Mouse (Mus musculus) liver, adult (tissue): Measurements from ENCODE around the gene Ctnna3.

Source experiments
- GATA4 ChIP-seq: IDR thresholded peaks from 2 replicates; pipeline ENCODE4 v1.6.1; 2014; ENCODE audit warnings: mild to moderate bottlenecking, low read length; ENCODE audit not compliant: insufficient replicate concordance

Ctnna3 gene

GRCm38 (mm10) chr10:64736616-64737015 is 1306.7 kb downstream of the Ctnna3 start:
- no peak for TF ChIP-seq GATA4

- no peak for TF ChIP-seq GATA4
These were observed 1318.8 kb downstream of the Ctnna3 start for GRCm38 (mm10) chr10:64748651-64749050.

- no peak for TF ChIP-seq GATA4
These were observed 1320.9 kb downstream of the Ctnna3 start for GRCm38 (mm10) chr10:64750791-64751190.

DNA sequence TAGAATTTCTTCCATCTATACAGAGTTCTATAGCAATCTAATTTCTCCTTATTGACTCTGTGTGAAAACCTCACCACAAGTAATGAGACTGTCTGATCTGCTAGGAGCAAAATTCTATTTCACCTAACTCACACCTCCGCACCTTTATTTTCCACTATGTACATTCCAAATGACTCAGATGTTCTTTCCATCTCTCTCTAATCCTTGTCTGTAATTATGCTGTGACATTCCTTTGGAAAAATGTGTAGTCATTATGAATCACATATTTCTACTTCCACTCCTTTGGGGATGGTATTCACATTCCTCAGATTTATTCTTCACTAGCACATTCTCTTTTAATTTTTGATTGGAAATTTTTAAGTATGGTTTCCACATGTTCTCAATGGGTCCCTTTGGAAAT is 1406.4 kb downstream of the Ctnna3 start:
- no peak for TF ChIP-seq GATA4

- TF ChIP-seq GATA4, result no peak
These were observed 1431.5 kb downstream of the Ctnna3 start for GRCm38 (mm10) chr10:64861439-64861838.

GRCm38 (mm10) chr10:64870888-64871287 is 1441.0 kb downstream of the Ctnna3 start:
- no peak for TF ChIP-seq GATA4

DNA sequence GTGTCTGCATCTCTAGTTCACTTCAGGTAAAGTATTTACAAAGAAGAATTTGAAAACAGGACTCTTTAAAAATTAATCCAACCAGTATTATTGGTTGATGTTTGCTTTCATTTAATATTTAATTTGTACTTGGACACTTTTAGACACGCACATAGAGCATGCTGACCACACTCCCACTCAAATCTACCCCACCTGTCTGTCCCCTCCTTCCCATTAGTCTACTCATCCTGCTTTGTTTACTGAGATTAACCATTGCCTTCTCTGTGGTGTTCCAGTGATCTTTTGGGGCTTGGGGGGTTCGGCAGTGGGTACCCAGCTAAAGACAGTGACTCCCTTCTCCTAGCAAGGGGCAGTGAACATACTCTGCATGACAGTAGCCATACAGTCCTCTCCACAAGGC is 1446.6 kb downstream of the Ctnna3 start:
- no peak for TF ChIP-seq GATA4

DNA sequence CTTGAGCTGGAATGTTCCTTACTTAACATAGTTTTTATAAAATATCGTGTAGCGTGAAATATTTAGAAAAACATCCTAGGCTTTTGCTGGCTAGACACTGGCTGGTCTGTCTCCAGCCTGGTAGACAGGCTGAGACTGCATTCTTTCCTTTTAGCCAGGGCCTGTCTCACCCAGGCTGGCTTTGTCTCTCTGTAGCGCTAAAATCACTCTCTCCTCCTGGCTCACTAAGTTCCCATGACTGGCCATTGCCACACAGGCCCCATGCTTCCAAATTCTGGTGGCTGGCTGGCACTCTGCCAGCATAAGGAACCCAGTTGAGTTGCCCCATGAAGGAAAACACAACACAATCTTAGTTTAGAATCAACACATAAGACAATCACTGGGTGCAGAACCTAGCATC is 1450.0 kb downstream of the Ctnna3 start:
- TF ChIP-seq GATA4, result no peak

- TF ChIP-seq GATA4, result no peak
These were observed 1457.0 kb downstream of the Ctnna3 start for GRCm38 (mm10) chr10:64886946-64887345.

DNA sequence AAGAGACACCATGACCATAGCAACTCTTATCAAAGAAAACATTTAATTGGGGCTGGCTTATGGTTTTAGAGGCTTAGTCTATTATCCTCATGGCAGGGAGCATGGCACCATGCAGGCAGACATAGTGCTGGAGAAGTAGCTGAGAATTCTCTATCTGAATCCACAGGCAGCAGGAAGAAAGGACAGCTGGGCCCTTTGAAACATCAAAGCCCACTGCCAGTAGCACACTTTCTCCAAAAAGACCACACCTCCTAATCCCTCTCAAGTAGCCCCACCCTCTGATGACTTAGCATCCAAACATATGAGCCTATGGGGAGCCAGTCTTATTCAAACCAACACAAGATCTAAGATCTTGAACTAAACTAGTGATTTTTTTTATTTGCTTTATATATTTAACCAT is 1462.6 kb downstream of the Ctnna3 start:
- no peak for TF ChIP-seq GATA4

DNA sequence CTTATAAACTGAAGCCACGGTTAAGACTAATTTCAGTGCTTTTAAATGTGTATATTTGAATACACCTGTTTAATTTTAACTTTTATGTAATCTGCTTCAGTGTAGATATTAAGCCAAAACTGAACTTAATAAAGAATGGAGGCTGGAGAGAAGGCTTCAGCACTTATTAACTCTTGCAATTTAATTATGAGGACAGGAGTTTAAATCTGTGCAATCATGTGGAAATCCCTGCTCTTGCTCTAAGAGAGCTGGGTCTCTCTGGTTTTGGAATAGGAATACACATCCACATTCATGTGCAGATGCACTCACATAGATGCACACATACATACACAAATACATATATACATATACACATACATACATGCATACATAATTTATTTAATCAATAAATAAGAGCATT is 1468.8 kb downstream of the Ctnna3 start:
- no peak for TF ChIP-seq GATA4

- no peak for TF ChIP-seq GATA4
These were observed 1471.8 kb downstream of the Ctnna3 start for GRCm38 (mm10) chr10:64901726-64902125.

- no peak for TF ChIP-seq GATA4
These were observed 1511.1 kb downstream of the Ctnna3 start for GRCm38 (mm10) chr10:64940975-64941374.

- TF ChIP-seq GATA4, result no peak
These were observed 1528.5 kb downstream of the Ctnna3 start for GRCm38 (mm10) chr10:64958391-64958790.

DNA sequence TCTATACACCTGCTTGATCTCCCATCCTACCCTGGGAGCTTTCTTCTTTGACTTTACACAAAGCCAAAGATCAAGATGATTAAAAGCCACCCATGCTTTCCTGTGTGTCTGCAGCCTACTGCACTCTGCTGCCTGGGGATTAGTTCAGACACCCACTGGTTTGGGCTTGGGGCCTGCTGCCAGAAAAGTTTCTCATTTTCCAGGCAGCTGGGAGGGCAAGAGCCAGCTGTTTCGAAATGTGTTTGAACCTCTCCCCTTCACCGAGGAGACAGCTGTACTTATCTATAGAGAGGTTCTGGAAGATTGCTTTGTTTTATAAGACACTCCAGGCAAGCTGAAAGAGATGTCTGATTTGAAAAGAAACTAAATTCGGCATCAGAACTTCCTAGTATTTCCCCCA is 1563.0 kb downstream of the Ctnna3 start:
- TF ChIP-seq GATA4, result no peak

GRCm38 (mm10) chr10:65013525-65013924 is 1583.6 kb downstream of the Ctnna3 start:
- TF ChIP-seq GATA4, result no peak

DNA sequence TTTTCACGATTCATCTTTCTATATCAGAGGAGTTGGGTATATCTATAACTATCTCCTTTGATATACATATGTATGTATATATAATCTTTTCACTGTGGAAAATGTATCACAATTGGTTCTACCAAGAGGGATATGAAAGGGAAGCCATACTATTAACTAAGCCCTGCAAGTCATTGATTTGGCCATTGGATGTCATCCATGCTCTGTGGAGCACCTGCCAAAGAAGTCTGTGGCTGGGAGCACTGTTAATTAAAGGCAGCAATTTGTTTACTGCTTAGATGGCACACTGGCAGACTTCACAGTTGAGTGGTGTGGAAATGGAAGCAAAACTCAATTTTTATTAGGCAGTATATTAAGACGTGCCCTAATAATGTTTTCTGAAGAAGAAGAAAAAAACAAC is 1592.8 kb downstream of the Ctnna3 start:
- no peak for TF ChIP-seq GATA4
